Mouse (Mus musculus) right cerebral cortex, postnatal 14 days (tissue): ENCODE data around the gene Anxa6.
"Not testable (repeated sequence)": the region's sequence is repeated elsewhere in the genome, so short reads cannot be mapped to it uniquely, and the experiment has no call there.

ENCODE experiments used
- DNase-seq: peaks from one replicate; pipeline ENCODE4 v3.0.0; 2022

The Anxa6 gene

DNA sequence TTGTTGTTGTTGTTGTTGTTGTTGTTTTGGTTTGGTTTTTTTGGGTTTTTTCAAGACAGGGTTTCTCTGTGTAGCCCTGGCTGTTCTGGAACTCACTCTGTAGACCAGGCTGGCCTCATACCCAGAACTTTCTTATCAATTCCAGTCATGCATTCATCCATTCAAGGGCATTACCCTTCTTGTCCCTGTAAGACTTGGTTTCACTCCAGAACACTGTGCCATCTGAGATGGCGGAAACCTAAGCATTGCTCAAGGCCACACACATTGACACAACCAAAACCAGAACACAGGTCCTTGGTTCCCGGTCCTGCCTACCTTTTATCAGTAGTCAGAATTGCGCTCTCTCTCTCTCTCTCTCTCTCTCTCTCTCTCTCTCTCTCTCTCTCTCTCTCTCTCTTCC, 75.5 kb downstream of the Anxa6 start:
- DNase-seq = not testable (repeated sequence)

DNA sequence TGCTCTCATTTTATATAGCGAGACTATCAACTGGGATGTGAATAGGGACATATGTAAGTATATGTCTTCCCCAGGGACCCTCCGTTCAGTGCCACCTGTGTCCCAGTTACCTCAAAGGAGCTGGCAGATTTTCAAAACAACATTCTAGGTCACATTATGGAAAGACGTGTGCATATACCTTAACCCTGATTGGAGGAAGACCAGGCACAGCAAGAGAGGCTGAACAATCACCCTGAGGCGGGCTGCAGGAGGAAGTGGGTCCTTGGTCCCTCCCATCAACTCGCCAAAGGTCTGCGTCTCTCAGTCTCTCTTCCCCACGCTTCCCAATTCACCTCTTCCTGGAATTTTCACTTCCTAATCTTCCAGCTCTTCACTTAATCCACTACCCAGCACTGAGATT, 76.3 kb downstream of the Anxa6 start:
- no peak for DNase-seq

DNA sequence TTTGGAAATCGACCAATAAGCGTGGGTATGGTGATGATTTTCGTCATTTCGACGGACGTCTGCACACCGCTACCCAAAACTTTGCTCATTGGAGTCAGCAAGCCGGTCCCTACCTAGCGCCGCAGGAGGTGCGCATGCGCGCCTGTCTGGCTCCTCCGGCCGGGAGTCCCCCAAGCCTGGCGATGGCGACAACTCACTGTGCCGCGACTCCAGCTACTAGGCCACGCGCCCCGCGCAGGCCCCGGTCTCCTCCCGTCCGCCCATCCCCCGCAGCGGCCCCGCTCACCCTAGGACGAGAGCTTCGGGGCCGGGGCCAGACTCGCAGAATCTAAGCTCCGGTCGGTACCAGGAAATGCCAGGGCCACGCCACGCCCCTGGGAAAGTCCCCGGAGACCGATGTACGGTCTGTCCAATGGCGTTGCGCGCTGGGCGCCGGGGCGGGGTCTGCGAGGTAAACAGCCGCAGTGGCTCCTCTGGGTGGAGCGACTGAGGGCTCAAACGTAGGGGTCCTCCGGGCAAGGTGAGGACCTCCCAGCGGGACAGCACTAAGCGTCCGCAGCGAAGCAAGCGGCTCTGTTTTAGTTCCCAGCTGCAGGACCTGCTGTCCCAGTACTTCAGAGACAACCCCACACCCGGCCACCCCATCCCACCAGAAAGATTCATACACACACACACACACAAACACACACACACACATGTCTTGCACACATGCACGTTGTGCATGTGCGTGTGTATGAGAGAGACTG, 77.3 kb downstream of the Anxa6 start:
- peak; percentile 98 for DNase-seq

DNA sequence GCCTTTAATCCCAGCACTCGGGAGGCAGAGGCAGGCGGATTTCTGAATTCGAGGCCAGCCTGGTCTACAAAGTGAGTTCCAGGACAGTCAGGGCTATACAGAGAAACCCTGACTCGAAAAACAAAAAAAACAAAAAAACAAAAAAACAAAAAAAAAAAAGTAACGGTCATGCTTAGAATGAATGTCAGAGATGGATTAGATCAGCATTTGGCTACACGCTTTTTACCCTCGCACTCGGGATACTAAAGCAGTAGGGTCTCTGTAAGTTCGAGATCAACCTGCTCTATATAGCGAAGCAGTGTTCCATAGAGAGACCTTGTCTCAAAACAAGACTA, 77.9 kb downstream of the Anxa6 start:
- not testable (repeated sequence) for DNase-seq

DNA sequence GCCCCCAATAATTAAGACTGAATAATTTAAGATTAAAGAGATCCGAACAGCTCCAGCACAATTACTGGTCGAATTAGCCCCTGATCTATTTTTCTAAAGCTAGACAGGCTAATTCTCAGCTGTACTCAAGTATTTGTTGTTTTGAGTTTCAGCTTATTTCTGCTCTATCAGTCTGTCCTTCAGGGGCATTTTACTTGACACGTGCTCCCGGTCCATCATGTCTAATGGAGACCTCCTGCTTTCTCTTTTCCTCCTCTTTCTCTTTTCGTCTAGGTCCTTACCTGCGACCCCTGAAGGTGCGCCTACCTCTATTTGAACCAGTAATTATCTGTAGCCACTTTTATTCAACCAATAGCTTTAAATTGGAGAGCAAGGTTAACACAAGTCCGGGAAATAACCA, 78.5 kb downstream of the Anxa6 start:
- DNase-seq = no peak

DNA sequence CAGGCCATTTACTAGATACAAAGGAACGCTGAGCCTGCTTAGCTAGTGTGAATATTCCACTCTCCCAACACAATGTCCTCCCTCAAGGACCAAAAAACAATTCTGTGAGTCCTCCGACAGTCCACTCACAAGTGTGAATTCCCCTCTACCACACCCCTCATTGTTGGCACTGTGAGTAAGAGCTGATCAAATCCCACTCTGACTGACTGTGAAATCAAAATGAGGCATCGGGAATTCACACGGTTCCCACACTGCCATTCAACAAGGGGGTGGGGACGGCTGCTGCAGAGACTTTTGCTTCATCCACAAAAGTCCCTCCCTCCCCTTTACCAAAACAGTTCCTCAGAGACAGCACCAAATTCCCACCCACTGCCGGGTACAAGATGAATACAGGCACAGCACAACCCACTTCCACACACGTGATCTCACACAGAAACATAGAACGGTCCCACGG, 79.2 kb downstream of the Anxa6 start:
- DNase-seq = no peak

DNA sequence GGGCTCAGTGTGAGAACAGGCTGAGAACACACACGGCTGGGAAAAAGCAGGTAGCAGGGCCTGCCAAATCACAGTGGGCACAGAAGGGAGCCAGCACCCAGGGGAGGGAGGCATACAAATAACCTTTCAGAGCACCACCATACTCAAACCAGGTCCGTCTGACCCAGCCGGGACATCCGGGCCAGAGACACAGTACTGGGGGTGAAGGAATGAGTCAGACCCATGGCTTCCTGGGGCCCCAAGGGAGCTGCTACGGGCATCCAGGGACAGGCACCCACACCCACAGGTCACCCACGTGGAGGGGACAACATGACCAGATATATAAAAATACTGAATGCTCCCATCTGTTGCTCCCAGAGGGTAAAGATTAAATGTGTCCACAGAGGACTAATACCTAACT, 80.6 kb downstream of the Anxa6 start:
- no peak for DNase-seq

DNA sequence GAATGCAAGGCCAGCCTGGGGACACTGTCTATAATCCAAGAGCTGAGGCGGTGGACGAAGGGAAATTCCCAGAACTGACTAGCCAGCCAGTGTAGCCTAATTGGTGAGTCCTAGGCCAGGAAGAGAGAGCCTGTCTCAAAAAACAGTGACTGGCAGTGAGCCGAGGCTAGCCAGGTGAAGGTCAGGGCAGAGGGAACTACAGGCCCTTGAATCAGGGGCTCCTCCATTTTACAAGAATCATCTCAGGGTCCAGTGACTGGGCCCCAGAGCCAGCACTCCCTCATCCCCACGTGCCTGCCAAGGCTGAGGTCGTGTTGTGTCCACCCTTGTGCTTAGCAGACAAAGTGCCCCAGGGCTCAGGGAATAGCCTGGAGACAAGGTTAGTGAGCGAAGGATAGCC, 82.6 kb downstream of the Anxa6 start:
- no peak for DNase-seq

DNA sequence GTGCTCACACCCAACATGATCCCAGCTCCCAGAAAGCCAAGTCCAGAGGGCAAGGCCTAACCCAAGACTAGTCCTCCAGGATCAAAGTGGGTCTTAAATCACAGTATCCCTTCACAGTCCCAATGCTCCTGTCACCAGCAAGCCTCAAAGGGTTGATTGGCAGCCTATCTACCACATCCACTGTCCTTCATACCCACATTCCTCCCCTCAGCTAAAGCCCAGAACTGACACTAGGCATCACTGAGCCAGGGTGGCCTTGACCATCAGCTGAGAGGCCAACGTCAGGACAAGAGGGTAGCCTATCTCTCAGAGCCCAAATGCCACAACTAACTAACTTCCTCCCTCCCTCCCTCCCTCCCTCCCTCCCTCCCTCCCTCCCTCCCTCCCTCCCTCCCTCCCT, 83.5 kb downstream of the Anxa6 start:
- no peak for DNase-seq

DNA sequence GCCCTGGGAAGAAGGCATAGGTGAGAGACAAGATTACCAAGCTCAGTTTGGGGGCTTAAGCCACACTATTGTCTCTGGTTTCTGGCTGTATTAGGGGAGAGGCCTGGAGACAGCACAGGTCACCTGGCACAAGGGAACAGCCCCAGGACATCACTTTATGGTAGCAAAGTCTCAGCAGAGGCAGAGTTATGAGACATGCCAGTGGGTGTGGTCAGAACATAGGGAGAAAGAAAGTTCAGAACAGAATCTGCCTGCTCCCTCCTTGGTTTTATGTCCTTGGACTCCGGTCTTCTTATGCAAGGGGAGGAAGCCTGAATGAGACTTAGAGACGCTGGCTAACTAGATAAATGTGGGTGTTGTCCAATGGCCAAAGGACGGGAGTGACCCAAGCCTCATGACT, 88.5 kb downstream of the Anxa6 start:
- DNase-seq = no peak

DNA sequence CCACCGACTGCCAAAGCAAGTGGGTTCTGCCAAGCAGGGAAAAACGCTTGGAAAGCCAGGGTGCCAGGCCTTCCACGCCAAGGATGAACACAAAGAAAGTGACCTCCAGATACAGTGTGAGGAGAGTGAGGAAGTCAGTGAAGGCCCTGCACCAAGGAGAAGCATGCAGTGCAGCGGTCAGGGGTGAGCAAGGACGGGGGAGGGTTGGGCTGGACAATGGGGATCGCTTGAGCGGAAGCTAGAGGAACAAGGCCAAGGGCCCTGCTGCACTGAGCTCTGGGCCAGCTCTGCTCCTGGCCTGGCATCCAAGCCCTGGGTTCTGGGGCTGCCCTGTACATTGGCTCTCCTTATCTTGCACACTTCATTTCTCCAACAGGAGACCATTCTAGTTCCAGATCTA, 93.2 kb downstream of the Anxa6 start:
- no peak for DNase-seq

DNA sequence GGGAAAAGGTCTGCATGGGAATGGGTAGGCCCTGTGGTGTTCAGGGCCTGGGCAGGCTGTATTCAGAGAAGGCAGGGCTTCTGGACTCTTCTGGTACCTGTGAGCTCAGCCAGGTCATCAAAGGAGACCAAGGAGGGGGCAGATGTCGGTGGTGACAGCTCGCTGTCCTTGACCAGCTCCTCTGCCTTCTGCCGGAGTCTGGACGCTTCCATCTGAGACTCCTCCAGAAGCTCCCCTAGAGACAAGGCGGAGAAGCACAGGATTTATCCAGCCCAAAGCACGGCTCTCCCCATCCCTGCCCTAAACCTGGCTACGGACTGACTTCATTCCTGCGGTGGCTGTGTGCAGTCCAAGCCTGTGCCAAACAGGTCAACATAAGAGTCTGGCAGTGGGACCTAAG, 93.7 kb downstream of the Anxa6 start:
- no peak for DNase-seq

DNA sequence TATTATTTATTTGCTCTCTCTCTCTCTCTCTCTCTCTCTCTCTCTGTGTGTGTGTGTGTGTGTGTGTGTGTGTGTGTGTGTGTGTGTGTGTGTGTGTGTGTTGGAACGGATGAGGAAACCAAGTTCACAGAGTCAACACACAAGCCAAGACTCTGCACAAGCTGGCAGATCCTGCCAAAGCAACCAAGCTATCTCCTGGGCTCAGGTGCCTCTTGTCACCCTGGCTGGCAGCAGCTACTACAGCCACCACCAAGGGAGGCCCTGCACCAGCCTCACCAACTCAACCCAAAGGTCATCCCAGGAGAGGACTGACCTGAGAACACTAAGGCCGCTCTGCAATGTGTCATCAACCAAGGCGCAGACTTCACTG, 96.5 kb downstream of the Anxa6 start:
- no peak for DNase-seq

DNA sequence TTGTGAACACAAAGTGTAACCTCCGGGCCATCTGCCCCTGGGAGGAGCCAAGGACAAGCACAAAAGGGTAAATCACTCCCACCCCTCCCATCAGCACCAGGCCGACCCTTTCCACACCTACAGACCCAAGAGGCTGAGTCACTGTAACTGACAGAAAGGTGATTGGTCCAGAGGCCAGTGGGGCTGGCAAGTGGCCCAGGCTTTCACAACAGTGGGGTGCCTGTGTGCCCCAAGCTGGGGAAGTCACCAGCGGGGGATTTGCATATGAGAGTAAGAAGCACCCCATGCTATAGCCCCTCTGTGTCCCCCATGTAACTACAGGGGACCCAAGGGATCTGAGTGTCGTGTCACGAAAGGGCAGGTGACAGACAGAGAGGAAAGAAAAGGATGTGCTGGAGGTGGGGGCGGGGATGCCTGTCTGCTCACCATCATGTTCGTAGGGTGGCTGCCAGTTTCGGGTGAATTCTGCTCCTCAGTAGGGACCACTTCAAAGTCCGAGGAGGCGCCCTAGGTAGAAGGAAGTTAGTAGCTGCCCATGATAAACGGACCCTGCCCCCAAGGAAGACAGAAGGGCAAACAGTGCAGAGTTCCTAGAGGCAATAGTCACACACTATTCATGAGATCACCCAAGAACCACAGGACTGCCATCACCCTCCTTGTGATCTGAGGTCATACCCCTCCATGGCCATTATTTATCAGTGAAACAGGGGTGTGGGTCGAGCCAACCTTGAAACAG, 97.0 kb downstream of the Anxa6 start:
- no peak for DNase-seq

DNA sequence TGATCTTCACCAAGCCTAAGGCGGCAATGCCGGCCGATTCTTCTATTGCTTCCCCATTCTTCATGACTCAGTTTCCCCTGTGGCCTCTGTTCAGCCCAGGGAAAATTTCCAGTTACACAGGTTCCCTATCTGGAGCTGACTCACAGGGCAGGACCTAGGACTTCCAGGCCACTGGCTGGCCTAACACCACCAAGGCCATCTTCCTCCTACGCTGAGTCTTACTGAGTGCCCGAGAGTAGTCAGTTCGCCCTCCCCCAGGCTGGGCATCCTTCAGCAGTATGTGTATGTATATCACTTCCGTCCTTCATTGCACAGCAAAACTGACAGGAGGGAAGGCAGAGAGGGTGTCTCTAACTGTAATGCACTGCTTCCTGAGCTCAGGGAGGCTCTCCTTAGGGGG, 99.0 kb downstream of the Anxa6 start:
- no peak for DNase-seq

DNA sequence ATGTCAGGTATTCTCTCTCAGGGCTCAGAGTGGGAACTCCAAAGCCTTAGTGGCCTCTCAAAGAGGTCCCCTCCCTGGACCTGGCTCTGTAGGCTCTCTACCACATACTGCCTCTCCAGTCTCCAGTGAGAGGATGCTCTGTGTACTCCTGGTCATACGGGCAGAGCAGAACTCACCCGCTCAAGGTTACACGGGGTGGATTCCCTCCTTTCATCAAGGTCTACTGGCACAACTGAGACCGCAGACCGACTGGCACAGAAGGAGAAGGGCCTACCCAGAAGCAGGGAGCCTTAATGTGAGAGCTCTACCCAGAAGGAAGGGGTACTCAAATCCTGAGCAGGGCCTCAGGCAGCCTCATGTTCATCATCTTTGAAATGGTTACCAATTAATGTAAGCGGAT, 100.7 kb downstream of the Anxa6 start:
- DNase-seq = no peak

DNA sequence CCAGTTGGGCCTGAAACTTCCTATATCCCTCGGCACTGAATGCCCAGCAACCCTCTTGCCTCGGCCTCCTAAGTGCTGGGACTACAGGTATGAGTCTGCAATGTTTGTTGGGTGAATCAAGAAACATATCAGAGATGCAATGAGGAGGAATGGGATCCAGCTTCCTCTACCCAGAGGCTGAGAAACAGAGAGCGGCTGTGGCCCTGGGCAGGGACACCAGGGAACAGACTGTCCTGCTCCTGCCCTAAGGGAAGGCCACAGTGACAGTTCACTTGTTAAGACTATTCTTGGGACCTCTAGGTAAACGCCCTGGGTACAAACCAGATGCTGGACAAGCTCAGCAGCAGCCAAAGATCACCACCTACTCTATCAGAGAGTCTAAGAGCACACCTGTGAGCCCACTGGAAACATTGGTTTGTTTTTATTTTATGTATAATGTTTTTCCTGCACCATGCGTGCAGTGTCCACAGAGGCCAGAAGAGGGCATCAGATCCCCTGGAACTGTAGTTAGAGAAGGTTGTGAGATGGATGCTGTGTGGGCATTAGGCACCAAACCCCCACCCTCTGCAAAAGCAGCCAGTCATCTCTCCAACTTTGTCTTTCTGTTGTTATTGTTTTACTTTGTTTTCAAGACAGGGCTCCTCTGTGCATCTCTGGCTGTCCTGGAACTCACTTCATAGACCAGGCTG, 101.7 kb downstream of the Anxa6 start:
- peak; percentile 64 for DNase-seq

DNA sequence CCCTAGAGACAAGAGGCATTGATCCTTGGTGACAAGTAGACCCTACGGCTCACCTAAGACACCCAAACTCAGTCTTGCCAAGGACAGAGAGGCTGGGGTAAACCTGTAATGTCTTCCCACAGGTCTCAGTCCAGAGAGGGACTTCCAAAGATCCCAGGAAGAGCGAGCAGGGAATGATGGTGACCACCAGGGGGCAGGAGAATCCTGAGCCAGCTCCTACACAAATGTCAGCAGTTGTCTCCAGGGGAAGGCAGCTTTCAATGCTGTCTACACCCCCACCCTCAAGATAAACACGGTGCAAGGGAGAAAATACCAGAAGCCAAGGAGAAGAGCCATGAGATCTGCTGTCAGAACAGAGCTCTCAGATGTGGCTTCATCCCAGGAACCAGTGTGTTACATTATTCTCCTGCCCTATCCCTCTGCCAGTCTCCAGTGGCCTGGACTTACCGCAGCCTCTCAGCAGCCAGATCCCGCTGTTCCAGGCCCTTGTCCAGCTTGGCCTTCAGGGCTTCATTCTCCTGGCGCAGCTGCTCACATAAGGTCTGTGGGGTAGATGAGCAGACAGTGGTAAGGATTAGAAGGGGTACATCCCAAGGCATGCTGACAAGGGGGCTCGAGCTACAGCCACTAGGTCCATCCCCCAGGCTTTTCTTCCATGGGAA, 102.8 kb downstream of the Anxa6 start:
- DNase-seq = peak; percentile 62

DNA sequence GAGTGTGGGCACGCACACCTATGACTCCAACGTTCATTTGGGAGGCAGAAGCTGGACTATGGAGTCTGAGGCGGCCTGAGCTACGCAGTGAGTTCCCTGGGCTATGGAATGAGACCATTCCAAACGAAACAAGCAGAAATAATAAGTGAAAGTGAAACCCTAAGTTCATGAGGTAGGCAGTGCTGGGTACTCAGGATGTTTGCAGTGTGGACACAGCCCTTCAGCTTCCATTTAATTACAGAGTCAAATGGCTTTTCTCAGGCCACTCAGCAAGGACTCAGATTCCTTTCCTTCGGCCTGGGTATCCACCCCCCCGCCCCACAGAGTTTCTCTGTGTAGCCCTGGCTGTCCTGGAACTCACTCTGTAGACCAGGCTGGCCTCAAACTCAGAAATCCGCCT, 103.5 kb downstream of the Anxa6 start:
- no peak for DNase-seq

DNA sequence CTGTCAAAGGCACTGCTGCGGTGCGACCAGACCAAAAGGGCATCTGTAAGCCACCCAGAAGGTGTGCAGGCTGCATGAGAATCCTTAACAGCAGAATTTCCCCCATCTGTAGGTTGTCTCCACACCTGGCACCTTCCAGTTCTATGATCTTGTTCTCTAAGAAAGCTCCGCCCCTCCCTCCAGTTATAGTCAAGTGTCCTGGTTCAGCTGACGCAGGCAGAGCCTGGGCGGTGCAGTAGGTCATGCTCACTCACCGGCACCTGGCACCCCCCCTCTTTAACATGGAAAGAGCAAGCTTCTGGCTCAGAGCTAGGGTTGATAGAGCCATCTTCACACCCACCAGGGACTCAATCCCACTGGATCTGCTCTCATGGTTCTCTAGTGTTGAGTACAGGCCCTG, 104.0 kb downstream of the Anxa6 start:
- DNase-seq = no peak
